Mouse (Mus musculus) splenic B cell, adult 2 months (primary cell): ENCODE measurements around the gene Tigar.

Experiments
- DNase-seq: peaks from one replicate; pipeline ENCODE4 v3.0.0-alpha.2; 2011; ENCODE audit warnings: low read depth, low spot score
- H3K27me3 ChIP-seq: 2 replicates; pipeline ENCODE4 v1.6.1; 2012; ENCODE audit warnings: mild to moderate bottlenecking, low read length, moderate library complexity, mixed read lengths; ENCODE audit not compliant: control insufficient read depth, poor library complexity, insufficient read depth, severe bottlenecking
- H3K36me3 ChIP-seq: 2 replicates; pipeline ENCODE4 v1.6.1; 2012; ENCODE audit warnings: mild to moderate bottlenecking, low read length, moderate library complexity, mixed read lengths; ENCODE audit not compliant: control insufficient read depth, poor library complexity, insufficient read depth, severe bottlenecking

The Tigar gene

DNA sequence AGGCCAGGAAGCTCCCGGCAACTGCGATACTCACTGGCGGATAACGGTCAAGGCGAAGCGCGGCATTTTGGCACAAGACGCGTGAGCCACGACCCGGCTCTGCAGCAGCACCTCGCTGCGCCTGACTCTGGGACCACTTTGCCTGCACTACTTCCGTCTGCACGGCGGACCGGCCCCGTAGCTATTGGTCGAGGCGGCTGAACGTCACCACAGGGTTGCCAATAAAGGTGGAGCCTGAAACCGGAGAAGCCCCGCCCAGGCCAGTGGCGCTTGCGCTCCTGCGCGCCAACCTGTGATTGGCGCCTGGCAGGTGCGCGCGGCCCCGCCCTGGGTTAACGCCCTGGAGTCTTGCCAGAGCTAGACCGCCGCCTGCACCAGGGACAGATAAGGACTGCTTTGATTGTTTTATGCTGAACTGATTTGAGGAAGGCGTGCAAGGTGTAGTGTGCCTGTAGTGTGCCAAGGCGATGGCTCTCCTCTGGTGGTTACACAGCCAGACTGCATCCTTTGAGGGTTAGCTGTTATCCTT lies at the start of gene Tigar:
TSS of gene Tigar (minus strand) at position 156 of the 529 bp plus-strand sequence.
- no peaks in the 10 kb centered on the region; the same call in 1 of the 2 replicates for H3K36me3 ChIP-seq
- DNase-seq, result peak; percentile 96

DNA sequence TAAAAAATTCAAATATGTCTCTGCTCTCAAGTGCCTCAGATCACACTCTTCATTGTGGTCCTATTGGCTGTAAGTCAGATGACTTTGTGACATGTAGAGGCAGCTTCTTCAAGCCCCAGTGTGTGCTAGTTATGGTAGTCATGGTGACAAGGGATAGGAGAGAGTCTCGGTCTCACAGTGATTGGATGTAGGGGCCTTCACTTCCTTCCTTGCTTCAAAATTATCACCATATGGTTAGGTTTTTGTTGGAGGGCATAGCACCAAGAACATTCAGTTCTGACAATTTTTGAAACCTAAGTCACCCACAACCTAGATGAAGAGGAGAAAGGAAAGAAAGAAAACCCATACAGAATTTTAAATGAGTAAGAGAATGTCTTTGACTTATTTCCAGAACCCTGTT lies 48.0 kb upstream of the Tigar start:
- peak; percentile 37 for DNase-seq
- no peaks in the 10 kb centered on the region; the same call in 1 of the 2 replicates for H3K36me3 ChIP-seq

More for the DNA sequence above, at the start of gene Tigar:
- H3K27me3 ChIP-seq, result no peaks in the 10 kb centered on the region

DNA sequence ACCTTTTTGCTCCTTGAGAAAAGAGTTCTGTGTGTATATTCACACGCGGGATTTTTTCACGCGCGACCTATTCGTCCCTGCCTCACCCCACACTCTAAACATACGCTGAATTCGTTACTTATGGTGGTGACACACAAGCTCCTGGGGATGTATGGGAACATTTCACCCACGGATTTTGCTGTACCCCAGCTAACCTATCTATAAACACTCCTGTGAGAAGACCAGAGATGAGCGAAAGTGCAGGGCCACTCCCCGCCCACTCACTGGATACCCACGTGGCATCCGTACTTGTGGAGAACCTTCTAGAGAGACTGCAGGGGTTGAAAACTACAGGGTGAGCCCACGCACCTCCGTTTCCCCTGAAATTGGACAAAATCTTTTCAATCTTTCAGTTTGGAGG lies 46.1 kb upstream of the Tigar start:
- no peaks in the 10 kb centered on the region; the same call in 1 of the 2 replicates for H3K36me3 ChIP-seq
- DNase-seq, result peak; percentile 71
- peaks cover 5% of the 10 kb centered on the region; the same call in 1 of the 2 replicates for H3K27me3 ChIP-seq

More for the DNA sequence above, 48.0 kb upstream of the Tigar start:
- H3K27me3 ChIP-seq, result peaks cover 4% of the 10 kb centered on the region; the same call in 1 of the 2 replicates

DNA sequence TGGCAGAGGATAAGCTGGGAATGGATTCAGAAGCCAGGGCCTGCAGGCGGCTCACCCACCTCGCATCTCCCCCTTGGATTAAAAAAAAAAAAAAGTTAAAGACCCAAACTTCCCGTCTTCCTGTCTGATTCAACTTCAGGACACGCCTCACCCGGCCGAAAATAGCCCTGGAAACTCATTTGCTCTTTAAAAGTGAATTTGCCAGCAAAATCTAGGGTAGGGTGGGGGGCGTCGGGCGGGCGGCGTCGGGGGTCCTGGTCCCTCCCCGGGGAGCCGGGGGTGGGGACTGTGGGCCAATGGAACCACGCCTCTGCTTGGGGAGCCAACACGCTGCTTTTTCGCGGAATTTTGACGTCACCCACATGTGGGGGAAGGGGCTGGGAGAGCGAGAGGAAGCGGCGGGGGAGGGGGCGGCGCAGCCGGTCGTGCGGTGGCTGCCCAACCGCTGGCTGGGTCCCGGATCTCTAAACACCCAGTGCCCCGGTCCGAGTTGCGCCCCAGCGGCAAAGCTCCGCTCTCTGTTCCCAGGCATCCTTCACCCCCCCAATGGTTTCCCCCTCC lies 45.4 kb upstream of the Tigar start:
- DNase-seq, result peak; percentile 68
- H3K36me3 ChIP-seq, result no peaks in the 10 kb centered on the region; the same call in 1 of the 2 replicates
- H3K27me3 ChIP-seq, result peaks cover 5% of the 10 kb centered on the region; the same call in 1 of the 2 replicates

DNA sequence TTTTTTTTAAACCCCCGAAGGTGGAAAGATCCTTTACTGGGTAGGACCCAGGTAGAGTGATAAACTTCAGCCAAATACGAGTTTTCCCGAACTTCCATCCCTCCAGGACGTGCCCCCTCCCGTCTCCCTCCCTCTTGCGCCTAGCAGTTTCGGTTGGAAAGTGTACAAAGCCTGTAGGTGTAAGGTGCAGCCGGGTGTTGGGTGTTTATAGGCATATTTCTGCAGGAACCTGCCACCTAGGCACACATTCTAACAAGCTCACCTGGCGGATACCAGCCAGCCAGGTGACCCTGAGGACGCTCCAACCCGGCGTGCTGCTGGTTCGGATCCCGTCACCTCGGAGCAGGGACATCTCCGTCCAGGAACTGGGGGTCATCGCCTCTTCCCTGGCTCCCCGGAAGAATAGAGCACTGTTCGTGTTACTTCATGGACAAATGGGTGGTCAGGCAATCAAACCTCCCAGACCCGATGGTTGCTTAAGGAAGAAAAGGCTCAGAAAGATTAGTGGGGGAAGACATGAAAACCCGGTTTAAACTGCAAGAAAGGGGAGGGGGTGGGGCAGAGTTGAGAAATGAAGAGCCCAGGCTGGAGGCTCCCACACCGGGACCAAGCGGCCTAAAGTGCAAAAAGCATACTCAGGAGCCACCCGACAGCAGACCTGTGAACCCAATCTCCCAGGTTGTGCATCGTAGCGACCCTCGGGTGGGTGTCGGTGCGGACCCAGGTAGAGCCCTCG lies 44.8 kb upstream of the Tigar start:
- DNase-seq, result peak; percentile 23
- H3K27me3 ChIP-seq, result peaks cover 5% of the 10 kb centered on the region; the same call in 1 of the 2 replicates
- H3K36me3 ChIP-seq, result no peaks in the 10 kb centered on the region; the same call in 1 of the 2 replicates

DNA sequence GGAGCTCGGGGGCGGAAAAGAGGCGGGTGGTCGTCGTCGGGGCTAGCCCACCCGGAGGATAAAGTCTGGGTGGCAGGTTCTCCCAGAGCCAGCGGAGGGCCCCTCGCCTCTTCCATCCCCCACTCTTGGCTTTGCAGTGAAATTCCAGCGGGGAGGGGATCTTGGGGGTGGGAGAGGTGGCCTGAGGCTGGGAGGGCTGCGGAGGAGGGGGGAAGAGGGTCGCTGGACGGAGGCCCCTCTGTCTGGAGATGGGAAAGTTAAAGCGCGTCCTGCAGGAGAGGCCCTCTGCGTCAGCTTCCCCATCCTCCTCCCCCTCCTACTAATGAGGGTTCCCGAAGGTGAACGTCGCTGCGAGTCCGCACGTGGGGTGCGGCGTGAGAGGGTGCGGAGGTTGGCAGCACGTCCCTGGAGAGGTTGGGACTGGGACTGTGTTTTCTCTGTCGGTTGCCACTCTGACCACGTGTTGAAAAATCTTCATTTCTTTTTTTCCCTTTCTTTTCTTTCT lies 44.0 kb upstream of the Tigar start:
- Histone ChIP-seq H3K36me3 (no peaks in the 10 kb centered on the region; the same call in 1 of the 2 replicates), H3K27me3 (peaks cover 5% of the 10 kb centered on the region; the same call in 1 of the 2 replicates)
- DNase-seq, result peak; percentile 47

DNA sequence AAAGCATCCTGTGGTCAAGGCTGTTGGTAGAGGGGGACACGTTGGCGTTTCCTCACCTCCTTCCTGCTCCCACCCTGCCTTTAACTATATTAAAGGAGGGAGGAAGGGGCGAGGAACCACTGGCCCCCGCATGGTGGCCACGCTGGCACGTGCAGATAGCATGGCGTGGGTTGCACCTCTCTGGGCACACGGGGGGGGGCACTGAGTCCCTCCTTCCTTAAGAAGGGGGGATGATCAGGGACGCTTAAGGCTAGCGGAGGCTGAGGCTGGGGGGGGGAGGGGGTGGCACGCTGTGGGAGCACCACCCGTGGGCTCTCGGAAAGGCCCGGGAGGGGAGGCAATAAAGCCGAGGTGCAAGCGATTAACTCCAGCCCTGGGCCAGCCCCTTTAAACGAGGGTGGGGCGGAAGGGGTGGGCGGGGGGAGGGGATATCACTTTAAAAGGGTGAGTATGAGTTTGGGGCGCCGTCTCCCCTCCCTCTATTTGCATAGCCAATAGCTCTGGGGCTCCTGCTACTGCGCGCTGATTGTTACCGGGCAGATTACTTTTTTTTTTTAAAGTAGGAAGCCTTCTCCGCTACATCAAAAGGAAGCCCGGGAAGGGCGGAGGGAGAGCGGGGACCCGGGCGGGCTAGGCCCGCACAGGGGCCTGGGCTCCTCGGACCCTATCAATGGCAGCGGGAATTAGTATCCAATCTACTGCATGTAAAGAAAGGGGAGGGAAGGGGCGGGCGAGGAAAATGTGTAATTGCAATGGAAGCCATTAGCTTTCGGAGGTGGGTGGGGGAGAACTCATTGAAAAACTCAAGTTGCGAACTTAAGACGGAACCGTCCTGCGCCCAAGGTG lies 43.0 kb upstream of the Tigar start, which contains the start of gene Ccnd2:
TSS of gene Ccnd2 (minus strand) at position 88 of the 846 bp plus-strand sequence.
- peaks cover 5% of the 10 kb centered on the region; the same call in 1 of the 2 replicates for H3K27me3 ChIP-seq
- no peaks in the 10 kb centered on the region; the same call in 1 of the 2 replicates for H3K36me3 ChIP-seq
- peak; percentile 80 for DNase-seq

DNA sequence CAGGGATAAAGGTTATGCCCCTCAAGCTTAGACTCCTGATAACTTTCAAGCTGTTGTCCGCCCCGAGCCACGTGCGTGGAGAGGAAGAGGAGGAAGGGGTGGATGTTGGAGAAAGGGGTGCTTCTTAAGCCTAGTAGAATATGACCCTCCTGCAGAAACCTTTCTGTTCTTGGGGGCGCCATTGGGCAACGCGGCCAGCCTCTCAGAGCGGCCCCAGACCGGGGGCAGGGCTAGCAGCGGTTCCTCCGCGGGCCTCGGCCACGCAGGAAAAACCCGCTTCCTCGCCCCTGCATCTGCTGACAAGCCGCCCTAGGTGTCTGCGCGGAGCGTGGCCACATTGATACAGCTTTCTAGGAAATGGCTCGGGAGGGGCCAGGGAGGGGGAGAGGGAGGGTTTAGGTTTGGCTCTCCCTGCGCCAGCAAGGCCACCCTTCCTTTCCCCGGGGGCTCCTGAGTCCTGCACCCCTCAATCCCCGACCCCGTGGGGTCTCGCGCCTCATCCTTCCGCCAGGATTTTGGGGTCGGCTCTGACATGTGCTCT lies 42.3 kb upstream of the Tigar start:
- DNase-seq, result peak; percentile 70
- H3K36me3 ChIP-seq, result no peaks in the 10 kb centered on the region; the same call in 1 of the 2 replicates
- H3K27me3 ChIP-seq, result peaks cover 5% of the 10 kb centered on the region; the same call in 1 of the 2 replicates

DNA sequence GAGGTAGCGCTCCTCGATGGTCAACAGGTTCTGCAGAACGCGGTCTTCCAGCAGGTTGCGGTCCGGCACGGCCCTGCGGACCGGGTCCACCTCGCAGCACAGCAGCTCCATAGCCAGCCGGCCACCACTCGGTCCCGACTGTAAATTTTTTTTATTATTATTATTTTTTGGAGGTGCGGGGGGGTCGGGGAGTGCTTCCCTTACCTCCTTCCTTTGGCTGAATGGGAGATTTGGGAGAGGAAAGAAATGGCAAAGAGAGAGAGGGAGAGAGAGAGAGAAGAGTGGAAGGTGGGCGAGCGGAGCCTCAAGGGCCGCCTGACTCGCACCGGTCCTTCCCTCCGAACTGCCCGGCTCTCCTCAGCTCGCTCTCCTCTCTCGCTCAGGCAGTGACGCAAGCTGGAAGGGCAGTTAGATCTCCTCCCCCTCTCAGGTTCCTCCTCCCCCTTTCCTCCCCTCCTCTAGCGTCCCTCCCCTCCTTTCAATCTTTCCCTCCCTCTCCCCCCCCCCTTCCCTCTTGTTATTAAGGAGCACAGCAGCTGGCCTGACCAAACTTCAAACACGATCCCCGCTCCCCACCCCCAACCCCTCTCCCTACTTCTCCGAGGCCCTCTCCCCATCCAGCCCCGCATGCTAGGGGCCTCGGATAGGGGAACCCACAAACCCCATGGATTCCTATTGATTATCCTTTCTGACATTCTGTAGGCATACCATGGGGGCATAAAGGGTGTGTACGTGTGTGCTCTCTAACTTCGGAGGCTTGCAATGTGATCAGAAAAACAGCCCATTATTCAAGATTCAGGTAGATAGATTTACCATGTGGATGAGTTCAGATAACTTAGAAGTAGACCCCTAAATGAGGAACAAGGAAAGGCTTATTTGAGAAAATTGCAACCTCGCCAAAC lies 41.6 kb upstream of the Tigar start:
- no peaks in the 10 kb centered on the region; the same call in 1 of the 2 replicates for H3K36me3 ChIP-seq
- peak; percentile 79 for DNase-seq
- peaks cover 5% of the 10 kb centered on the region; the same call in 1 of the 2 replicates for H3K27me3 ChIP-seq

DNA sequence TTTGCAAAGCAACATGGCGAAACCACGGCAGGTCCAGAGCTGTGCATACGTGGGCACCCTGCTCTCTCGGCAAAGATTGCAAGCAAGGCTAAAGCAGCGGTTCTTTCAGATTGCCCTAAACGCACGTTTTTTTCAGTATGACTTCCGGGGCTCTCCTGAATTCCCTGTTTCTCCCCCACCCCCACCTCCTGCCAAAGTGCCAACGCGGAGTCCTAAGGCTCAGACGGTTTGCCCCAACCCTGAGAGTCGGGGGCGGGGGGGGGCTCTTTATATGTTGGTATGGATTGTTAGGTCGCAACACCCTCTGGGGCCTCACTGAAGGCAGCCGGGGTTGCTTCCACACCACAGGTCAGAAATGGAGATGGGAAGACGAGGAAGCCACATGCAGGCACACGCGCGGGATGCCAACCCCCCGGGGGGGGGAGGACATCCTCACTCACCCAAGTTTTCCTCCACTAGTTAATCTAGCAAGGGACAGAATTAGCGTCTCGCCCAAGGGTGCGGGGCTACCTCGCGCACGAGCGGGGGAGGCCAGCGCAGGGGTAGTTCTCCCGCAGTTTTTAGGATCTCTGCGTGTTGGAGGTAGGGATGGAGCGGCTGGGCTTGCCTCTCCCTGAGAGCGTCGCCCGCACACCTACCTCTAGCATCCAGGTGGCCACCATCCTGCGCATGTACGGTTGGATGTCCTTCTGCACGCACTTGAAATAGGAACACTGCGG lies 40.7 kb upstream of the Tigar start:
- peaks cover 5% of the 10 kb centered on the region; the same call in 1 of the 2 replicates for H3K27me3 ChIP-seq
- no peaks in the 10 kb centered on the region; the same call in 1 of the 2 replicates for H3K36me3 ChIP-seq
- peak; percentile 30 for DNase-seq

DNA sequence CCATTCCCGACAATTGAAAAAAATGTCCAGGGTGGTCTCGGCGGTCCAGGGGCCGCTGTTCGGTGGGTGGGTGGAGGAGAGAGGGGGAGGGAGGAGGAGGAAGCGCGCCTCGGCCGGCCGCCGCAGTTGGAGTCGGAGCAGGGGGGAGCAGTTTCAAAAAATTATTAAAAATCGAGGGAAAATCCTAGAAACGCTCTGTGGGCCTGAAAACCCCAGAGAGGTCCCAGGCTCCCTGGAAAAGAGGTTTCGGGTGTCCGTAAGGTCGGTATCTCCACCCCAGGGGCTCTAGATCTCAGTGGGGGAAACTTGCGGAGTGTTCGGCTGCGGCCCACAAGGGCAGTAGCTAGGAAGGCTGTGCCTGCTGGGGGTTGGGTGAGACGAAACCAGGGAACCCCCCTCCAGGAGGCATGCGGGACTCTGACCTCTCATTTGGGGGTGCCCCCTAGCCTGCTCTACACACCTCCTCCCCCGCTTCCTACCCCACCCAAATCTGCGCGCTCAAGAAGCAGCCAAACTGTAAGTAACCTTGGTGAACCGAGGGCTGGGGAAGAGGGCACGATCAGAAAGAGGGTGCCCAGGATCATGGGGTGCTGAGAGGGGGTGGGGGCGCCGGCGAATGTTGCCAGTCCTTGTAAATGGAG lies 40.1 kb upstream of the Tigar start:
- peaks cover 2% of the 10 kb centered on the region; the same call in 1 of the 2 replicates for H3K27me3 ChIP-seq
- peak; percentile 66 for DNase-seq
- no peaks in the 10 kb centered on the region for H3K36me3 ChIP-seq
